Mouse (Mus musculus) heart, postnatal 4 days (tissue): Measurements from ENCODE around the gene Prpf19. TPM values are rescaled to one million over a fixed set of nuclear protein-coding genes. Genes with fewer than 3 reads are reported as not detected.

Source experiments
- DNase-seq: peaks from one replicate; pipeline ENCODE4 v3.0.0; 2021
- total RNA-seq, 2 experiments: library from RNA; stranded (reverse); gene quantifications; 2 replicates each; pipeline ENCODE4 v1.2.3; 2021

The Prpf19 gene
- 100 to 1,000 TPM; 214 to 232 TPM for total RNA-seq

DNA sequence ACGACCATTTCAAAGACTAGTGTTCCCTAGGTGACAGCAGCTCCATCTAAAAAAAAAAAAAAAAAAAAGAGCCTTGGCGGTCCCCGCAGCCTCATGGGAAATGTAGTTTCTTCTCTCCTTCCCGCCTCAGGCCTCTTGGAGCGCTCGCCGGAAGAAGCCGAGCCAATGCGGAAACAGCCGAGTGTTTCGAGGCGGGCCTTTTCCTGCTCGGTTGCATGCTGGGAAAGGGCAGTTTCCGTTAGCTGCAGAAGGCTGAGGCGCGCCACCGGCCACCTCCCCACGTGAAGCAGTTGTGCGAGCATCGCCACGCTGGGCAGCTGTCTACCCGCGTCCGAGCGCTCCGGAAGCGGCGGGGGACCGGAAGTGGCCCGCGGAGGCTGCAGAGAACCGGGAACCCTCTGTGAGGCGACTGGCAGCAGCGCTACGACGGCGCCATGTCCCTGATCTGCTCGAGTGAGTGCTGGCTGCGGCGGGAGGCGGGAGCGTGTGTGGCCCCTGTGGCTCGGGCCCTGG lies at the start of gene Prpf19:
Gene Prpf19, plus strand, starts transcription at position 216 of the 513 bp plus-strand sequence.
- peak; percentile 98 for DNase-seq

DNA sequence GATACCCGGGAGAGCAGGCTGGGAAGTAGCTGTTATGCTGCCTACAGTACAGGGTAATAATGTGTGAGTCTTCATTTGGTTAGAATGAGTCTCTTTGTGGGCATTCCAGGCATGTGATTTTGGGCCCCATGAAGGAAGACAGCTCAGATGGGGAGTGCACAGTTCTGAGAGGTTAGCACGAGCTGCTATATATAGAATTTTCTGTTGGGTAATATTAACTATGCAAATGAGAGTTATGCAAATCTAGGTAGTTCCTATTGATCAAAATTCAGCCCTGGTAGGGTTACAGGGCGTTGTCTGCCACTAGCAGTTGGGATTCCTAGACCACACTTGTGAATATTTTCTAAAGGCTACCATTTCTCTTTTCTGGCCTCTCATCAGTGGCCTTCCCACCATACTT lies 49.6 kb upstream of the Prpf19 start:
- no peak for DNase-seq

DNA sequence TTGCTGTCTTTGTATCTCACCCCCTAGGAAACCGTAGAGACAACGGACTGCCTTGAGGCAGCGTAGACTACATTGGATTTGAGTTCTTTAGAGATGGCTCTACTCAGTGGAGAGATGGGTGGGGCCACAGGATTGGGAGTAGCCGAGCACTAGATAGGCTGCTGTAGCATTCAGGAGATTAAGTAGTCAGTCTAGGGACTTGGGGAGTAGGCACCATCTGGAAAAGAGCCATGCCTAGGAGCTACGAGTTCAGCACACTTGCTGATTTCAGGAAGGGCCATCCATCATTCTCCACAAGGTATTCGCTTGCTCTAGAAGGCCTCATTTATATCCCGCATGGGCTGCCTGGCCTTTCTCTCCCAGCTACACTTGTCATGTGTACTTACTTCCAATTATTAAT lies 48.9 kb upstream of the Prpf19 start:
- DNase-seq, result no peak

DNA sequence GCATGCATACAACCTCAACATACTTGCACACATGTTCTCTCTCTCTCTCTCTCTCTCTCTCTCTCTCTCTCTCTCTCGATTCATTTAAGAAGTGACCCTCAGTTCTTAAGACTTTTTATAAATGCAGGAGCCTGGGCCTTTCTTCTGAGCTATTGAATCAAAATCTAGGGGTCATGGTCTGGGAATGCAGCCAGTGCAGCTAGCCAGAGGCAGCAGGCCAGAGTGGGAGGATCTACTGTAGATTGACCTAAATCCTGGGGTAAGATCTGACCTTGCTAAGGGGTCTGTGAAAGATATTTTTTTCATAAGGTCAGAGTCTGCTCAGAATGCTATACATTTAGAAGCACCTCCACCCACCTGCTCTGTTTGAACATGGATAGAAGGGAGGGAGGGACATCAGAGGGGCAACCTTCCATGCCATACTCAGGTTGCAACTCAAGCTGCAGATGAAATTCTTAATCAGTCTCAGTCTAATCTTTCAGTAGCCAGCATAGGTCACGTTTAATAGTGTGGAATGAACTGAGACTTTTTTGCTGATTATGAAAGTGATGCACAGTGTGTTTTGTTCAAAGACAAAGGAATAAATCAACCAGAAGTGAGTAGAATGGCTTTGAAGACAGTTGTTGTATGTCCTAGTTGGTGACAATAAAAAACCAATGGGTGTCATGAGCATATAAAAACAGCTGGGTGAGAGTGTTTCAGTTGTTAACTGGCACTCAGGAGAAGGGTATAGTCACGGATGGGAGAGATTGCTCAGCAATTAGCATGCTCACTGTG lies 47.5 kb upstream of the Prpf19 start:
- DNase-seq, result peak; percentile 66

DNA sequence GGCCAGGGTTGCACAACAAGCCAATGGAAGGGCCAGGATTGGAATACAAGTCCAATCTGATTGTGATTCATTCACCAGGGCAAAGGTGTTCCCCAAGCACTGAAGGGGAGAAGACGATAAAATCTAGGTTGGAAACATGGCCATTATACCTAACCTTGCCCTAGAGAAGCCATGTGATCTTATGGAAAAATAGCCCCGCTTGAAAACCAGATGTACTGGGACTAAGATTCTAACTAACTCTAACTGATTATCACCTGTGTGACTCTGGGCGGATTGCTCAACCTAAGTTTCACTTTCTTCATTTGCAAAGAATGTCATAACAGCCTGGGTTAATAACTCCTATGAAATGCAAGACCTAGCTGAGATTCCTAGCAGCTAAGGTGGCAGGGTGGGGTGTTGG lies 39.6 kb upstream of the Prpf19 start:
- DNase-seq, result no peak

DNA sequence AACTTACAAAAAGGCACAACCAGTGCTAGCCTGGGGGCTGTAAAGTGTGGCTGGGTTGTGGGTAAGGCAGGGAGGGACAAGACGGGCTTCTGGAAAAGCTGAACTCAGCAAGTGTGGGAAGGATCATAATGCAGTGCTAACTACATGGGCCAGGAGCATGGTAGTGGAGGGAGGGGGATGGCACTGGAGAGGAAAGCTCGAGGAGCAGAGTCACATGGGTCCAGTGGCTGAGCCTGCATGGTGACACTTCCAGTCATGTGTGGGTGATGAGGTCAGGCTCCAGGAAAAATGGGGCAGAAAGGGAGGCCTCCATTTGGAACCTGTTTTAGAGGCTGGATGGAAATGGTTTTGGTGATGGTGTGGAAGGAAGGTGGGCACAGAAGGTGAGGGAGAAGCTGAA lies 38.5 kb upstream of the Prpf19 start:
- DNase-seq, result no peak

DNA sequence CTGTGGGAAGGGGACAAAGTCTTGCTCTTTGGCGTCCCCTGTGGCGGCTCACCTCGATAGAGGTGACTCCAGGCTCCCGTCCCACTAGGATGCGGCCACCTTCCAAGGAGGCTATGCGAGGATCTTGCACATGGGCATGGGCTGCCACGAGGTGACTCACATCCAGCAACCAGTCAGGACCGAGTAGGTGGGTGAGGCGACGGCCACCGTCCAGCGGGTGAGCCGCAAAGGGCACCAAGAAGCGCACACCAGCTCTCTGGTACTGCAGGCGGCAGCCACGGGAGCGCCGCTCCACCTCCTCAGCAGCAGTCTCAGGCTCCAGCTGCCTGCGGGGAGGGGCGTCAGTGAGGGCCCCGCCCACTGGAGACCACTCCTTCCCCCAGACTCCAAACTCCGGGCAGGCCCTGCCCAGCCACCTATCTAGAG lies 34.9 kb upstream of the Prpf19 start:
- no peak for DNase-seq

DNA sequence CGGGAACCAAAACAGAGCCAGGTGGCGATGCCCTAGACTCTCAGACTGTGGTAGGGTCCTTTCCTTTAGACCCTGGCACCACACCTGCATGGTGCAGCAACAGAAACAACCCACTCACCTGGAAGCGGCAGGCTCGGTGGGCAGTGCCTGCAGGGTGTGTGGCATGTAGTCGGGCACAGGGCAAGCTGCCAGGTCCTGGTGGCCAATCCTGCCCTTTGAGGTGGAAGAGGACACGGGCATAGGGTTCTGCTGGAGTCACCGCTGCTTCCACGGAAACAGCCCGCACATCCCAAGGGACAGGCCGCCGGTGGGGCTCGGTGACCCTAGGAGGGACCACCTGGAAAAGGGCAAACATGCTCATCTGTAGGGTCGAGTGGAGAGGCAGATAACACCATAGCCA lies 28.7 kb upstream of the Prpf19 start:
- DNase-seq, result no peak

DNA sequence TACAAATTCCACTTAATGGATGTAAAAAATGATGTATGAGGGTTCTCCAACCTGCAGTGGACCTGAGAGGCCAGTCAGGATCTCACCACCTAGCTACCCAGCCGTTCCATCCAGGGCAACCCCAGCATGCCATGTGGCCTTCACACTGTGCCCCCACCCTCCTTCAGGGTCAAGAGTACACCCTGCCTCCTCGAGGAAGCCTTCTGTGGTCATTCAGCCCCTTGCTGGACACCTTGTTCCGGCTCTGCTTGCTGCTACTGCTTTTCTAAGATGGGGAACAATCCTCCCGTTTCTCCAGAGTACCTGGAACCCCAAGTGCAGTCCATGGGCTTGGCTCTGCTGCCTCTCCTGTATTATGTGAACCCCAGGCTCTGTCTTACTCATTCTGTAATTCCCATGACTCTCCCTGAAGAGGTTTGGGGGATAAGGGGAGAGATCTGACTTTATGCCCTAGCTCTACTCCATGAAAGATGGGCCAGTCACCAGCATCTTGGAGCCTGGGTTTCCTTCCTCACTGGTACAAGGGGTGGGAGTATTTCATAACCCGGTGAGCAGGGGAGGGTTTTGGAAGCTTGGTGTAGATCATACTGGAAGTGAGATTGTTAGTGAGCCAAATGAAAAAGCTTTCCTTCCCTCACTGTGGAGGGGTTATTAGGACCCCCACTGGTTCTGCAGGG lies 26.9 kb upstream of the Prpf19 start:
- DNase-seq, result no peak

DNA sequence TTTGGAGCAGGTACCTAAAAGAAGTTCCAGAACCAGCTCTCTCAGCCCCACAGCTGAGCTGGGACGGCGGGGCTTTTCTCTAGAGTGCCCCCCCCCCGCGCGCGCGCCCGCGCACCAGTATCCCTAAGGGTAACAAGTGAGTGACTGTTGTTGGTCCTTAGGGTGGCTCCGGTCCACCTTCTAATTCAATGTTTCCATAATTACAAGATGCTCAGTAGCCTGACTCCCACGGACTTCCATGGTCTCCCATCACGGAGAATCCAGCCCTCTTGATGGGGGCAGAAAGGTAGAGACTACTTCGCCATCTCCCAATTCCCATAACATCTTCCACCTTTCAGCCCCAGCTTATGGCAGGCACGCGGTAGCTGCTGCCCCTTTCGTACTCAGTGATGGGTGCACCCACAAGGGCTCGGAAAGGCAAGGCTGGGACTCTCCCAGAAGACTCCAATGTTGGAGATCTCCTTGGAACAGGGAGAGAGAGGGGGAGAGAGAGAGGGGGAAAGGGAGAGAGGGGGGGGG lies 26.3 kb upstream of the Prpf19 start:
- no peak for DNase-seq

DNA sequence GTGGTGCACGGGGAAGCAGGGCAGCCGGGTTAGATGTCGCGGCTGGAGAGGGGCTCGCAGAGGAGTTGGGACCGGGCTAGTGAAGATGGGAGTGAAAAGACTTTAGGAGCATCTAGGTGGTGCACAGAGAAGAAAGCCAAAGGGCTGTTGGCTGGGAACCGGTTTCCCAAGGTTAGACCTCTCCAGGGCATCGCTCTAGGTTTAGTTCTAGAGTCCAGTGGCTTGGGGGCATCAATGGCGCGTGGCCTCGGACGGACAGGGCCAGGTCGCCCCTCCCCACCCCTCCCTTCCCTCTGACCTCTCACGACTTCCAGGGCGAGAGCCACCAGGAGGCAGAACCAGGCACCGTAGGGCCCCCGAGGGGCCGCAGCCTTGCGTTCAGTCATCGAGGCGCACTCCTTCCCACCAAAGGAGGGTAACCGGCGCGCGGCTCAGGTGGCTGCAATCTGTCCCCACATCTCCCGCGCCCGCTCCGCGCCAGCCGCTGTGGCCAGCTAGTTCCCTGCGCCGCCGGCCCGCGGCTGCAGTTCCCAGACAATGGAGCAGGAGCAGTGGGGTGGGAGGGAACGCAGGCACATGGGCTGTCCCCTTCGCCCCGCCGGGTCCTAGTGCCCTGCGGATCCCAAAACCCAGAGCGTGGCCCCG lies 25.7 kb upstream of the Prpf19 start:
- DNase-seq, result peak; percentile 82

DNA sequence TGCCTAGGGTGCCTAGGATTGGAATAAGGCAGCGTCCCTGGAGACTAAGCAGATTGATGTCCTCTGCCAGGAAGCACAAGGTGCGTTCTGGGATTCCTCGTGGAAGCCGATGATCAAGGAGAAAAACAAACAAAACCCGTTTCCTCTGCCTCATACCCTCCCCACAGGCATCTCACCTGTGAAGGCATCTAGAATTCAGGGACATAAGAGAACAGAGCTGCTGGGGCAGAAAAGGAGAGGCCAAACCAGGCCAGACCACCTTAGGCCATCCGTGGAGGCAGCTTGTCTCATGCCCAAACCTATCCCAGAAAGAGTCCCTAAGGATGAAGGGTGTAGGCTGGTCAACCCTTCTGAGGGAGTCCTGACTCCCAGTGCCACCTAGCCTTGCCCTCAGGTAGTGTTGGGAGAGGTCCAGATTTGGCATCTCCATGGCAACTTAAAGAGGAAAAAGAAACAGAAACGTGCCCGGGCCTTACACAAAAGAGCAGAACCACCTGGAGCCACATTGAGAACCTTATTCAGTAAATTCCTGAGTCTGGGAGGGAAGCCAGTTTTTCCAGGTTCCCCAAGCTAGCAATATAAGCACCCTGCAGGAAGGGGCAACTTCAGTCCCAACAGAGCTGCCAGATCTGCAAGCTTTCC lies 25.0 kb upstream of the Prpf19 start, which contains the start of gene Tmem132a:
Gene Tmem132a, minus strand, starts transcription at position 55 of the 642 bp plus-strand sequence.
- DNase-seq, result no peak

DNA sequence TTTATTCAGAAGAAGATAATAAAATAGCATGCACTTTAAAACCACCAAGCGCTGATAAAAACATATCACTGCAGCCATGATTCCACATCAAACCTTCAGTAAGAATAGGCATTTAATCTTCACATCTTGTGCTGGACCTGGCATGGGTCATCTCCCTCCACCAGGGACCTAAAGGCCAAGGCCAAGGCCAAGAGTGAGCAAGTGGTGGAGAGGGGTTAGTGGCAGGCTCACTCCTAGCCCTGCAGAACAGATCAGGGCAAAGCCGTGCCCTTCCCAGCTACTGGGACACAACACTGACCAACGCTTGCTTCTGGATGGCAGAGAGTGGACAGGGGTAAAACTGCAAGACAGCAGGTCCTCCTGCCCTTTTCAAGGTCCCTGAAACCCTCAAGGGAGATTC lies 24.4 kb upstream of the Prpf19 start:
- no peak for DNase-seq

DNA sequence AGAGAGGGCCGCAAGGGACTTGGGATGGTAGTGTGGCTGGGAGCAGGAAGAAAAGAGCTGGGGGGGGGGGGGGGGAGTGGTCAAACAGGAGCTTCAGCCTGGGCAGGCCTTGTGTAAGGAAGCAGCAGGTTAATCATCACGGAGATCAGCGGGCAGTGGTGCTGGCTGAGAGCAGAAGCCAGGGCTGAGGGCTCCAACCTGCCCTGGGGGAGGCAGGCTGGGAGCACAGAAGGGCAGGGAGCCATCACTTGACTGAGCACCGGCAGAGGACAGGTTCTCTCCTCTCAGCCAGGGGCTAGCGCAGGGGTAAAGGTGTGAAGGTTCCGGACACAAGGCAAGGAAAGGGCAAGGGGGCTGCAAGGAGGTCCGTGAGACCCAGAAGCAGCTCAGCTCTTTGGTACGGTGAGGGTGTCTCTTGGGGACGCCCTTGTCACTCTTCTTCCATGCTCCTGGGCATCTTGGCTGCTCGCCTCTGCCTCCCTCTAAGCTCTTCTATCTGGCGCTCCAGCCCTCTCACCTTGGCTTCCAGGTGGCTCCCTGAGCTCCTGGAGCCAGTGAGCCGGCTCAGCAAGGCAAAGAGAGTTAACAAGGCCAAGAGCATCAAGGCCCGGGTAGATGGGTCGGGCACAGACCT lies 23.6 kb upstream of the Prpf19 start:
- no peak for DNase-seq

DNA sequence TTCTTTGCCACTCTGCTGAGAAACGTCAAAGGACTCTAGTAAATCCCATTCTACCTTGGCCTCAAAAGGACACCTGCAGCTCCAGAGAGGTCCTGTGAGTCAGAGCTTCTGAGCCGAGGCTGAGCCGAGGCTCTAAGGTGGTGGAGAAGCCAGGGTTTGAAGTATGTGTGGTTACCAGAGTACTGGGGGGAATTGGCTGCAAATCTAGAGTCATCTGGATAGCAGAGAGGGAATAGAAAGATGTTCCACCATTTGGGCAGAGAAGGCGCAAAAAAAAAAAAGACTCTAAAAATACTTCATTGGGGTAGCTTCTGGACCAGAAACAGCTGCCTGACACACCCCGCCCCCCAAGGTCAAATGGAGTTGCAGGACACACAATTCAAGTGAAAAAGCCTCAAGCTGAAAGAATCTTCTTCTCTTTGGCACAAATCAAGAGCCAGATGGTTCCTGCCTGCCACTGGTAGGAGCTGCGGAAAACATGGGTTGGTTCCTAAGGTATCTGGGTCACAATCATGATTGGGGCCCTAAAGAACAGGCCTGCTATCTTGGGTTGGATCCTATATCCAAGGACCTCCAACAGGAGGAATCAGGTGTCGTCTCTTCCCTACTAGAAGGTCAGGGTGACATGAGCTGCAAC lies 16.7 kb upstream of the Prpf19 start:
- DNase-seq, result no peak

DNA sequence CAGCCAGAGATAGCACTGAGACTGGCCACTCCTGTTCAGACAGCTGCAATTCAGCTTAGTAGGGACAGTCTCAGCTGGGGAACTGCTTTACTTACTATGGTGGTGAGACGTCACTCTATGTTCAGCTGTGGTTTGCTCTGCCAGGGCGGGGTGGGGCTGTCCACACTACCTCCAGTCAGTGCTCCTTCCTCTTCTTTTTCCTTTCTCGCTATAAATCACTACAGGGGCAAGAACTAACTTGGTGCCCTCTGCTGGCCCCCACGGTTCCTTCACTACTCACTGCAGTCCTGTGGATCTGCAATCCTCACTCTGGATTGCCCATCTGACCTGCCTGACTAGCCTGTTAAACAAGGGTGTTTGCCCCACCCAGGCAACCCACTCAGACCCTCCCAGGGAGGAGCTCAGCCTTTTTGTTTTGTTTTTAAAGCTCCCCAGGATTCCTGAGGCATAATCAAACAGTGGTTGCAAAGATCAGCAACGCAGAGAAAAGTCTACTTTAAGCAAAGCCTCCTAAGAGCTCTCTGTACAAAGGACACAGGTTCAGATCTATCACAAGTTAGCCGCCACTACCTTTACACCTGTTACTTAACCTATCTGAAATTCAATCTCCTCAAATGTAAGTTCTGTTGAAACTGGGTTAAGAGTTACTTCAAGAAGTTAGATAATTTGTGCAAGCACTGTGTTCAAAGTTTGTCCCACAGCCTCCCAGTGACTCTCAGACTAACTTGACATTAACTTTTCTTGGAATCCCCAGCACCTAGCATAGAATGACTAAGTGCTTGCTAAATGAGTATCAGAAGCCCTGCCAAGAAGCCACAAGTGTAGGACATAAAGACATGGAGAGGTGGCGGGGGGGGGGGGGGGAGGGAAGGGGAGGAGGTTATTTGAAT lies 14.7 kb upstream of the Prpf19 start:
- peak; percentile 63 for DNase-seq

DNA sequence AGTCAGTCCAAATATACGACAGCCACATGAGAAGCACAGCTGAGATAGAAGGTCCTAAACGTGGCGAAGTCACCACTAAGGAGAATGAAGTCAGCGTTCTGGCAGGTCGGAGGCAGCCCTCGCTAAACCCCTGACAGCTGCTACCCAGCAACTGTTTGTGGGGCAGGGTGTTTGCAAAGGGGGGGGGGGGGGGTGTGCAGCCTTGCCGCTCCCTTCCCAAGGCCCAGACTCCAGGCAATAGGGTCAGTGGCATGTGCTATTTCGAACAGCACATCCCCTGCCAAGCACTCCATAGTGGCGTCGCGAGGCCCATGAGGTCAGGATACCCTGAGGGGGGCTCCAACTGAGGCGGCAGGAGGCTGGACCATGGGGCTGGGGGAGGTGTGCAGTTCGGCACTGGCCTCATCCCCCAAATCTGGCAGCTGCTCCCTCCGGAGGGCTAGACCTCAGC lies 14.0 kb upstream of the Prpf19 start:
- DNase-seq, result peak; percentile 52

DNA sequence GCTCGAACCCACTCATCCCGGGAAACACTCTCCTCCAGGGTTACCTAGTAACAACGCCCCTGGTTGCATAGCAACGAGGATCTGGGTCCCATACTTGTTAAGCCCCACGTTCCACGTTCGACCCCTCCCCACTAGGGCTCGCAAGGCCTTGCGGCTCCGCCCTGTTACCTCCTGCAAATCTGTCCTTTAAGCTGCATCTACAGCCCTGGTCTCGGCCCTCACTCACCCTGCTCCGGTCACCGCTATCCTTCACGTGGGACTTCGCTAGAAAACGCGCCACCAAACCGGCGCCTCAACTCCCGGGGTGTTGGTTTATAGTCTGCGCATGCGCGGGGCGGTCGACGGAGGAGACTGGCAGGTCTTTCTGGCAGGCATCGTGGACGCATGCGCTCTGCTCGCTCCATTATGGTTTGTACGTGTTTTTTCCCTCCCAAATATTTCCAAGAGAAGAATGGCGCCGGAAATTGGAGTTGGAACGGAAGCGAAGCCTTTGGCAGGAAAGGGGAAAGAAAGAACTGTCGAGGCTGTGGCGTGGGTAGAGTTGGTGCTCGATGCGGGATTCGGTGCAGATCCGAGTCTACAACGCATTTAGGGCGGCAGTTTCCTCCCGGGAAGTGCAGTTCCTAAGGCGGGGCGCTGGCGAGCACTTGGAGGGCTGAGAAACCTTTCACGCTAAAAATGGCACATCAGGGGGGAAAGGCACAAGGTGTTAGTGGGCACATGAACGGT lies 13.4 kb upstream of the Prpf19 start, which contains the start of gene Tmem109:
Gene Tmem109, minus strand, starts transcription at position 576 of the 729 bp plus-strand sequence.
- DNase-seq, result peak; percentile 94

DNA sequence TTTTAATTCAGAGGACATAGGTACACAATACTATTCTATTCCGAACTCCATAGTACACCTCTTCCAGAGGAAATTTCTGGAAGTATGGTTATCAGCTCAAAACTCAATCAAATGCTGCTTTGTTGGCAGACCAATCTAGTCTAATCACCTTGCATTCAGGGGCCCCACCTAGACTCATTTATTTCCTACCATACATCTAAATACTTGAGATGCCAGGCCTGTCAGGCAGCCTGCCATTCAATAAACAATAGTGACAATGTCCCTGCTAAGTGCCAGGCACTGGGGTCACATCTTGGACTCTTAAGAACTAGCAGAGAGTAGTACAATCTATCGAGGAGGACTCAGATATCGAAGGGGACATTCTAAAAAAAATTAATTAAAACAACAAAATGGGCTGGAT lies 2.8 kb upstream of the Prpf19 start:
- DNase-seq, result no peak

DNA sequence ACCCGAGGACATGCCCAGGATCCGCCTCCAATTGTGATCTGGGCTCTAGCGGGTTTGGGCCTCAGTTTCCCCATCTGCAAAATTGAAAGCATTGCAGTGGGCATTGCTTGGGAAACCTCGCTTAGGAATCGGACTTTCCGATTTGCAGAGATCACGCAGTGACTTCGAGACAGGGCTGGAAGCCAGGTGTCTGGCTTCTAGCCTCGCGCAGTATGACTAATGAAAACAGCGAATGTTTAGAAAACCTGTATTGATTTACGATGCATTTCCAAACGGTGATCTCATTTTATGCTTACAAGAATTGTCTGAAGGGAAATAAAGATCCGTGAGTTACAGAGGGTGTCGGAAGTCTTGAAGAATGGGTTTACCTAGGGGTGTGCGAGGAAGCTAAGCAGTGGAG lies 677 bp downstream of the Prpf19 start:
- no peak for DNase-seq
